Mouse (Mus musculus) urinary bladder, postnatal 14 days (tissue): Measurements from ENCODE around the gene Barx1.
A peak's percentile ranks its signal among the peaks of the same experiment; 100 is the strongest.

Experiments used
- DNase-seq: peaks from one replicate; pipeline ENCODE4 v3.0.0; 2021; ENCODE audit warnings: low spot score

Gene Barx1

GRCm38 (mm10) chr13:48660221-48660734, 2.5 kb upstream of the Barx1 start:
- DNase-seq = peak; percentile 9

DNA sequence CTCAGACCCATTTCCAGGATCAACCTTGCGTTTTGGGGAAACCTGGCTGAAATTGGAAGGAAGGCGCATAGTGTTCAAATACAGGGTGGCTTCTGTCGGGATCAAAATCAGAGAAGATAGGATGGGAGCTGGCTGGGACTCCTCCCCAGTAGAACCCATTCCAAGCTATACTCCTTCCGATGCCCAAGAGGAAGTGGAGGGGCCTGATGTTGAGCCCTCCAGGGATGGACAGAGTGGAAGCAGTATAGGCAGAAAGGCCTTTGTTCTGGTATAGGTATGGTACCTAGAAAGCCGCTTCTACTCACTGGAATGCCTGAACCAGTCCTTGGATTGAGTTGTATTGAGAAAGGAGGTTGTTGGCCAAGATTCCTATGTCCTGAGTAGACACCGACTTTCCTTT, 2.1 kb upstream of the Barx1 start:
- DNase-seq = no peak

DNA sequence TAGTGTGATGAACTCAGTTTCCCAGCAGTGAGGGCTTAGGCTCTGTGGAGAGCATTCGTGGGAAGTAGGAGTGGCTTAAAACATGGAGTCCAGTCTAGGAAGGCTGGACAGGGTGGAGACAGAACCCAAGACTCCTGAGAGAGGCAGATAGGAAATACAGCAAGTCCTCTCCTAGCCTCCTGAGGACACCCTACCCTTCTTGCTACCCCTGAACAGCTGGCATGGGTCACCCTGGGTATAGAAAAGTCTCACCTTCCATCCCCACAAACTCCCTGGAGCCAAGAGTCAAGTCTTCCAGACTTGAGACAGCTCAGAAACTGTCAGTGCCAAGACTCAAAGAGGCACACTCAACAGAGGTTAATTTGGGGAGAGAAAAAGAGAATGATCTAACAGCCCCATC, 1.2 kb upstream of the Barx1 start:
- DNase-seq = no peak

- DNase-seq = no peak
Observed at GRCm38 (mm10) chr13:48663211-48663987, 601 bp downstream of the Barx1 start.

- DNase-seq = no peak
Observed at GRCm38 (mm10) chr13:48663988-48664339, 1.2 kb downstream of the Barx1 start.

DNA sequence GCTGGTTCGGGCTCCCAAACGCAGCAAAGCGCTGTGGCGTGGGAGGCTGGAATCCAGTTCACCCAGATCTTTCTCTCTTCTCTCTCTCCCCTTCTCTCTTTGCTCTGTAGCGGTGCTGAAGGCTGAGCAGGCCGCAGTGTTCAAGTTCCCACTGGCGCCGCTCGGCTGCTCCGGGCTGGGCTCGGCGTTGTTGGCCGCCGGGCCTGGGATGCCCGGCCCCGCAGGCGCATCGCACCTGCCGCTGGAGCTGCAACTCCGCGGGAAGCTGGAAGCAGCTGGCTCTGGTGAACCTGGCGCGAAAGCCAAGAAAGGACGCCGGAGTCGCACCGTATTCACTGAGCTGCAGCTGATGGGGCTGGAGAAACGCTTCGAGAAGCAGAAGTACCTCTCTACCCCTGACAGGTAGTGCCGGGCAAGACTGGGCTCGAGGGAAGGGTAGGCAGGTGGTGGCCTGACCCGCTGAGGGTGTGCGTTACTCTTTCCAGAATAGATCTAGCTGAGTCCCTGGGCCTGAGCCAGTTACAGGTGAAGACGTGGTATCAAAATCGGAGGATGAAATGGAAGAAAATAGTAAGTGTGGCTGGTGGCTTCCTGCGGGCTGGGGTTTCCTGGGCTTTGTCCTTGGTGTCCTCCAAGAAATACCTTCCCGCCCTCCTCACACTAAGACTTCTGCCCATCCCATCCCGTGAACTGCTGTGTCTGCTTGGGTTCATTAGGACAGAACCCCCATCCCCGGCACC, 2.3 kb downstream of the Barx1 start:
- DNase-seq = no peak

- DNase-seq = no peak
Observed at GRCm38 (mm10) chr13:48665656-48666597, 3.1 kb downstream of the Barx1 start.

GRCm38 (mm10) chr13:48667461-48667860, 4.7 kb downstream of the Barx1 start:
- DNase-seq = no peak

DNA sequence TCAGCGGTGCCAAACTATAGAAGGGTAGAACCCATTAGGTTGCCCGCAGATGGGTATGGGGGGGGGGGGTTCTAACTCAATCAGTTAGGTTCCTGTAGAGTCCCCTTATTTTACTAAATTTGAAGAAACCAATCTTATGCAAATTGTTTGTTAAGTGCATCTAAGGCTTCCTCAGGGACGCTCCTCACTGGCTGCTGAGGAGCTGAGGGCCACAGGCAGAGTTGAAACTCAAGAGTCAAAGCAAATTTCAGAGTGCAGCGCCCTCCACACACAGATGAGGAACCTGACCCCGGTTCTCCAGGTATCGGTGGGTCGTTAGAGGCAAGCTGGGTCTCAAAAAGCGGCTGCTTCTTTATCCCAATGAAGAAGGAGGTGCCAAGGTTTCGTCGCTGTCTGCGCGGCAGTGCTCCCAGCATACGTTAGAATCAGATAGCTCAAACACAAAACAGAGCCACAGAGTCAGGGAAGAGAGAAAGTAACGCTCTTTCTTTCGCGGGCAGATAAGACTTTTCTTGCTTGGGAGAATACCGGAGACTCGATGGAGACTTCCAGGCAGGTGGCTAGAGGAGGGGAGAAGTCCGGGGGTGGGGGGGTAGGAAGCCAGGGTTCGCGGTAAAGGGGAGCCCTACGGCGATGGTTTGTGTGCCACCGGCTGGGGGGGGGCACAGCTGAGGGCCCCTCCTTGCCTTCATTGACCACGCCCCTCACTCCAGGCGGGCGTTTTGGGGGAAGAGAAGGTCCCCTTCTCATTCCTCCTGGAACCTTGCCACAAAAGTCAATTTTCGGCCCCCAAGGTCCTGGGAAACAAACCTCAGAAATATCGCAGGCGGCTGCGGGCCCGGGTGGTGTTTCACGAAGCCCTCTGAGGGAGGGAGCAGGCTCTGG, 5.5 kb downstream of the Barx1 start:
- DNase-seq = no peak

DNA sequence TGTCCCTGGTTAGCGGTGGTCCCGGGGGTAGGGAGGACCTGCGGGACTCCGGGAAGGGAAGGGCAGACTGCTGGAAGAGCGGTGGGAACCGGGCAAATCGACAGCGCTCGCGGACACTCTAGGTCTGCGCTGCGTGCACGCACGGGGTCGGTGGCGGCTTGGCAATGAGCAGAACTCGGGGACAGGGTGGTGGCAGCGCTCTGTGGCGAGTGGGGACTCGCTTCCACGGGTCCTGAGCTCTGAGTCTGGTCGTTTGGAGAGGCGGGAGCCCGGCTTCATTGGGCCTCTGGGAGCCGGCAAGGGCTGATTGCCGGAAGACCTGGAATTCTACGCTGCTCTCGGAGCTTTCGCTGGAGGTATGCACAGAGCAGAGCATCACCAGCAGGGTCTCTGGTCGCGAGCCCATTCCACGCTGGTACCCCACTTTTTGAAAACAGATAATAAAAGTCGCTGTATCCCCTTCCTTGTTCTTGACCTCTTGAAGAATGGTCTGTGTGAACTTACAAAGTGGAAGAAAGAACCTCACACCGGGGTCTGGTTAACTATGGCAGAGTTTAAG, 6.3 kb downstream of the Barx1 start:
- DNase-seq = no peak

DNA sequence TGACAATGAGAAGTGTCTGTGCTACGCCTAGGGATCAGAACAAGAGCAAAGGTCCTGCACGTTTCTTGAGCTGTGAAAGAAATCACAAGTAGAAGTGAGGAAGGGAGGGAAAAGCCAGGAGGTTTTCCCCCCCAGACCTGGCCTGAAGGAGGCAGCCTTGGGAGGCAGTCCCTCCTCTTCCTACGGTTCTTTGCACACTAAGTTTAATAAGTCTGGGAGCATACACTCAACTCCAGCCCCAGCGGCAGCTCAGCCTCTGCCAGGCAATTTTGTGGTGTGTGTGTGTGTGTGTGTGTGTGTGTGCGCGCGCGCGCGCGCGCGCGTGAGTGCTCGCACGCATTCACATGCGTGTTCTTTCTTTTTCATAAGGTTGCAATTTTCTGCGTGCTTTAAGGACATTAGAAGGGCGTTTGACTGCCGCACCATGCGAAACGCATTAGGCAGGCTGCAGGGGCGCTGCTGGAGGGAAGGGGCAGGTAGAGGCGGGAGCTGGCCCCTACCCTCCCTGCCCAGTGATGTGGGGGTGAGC, 9.6 kb downstream of the Barx1 start:
- no peak for DNase-seq

DNA sequence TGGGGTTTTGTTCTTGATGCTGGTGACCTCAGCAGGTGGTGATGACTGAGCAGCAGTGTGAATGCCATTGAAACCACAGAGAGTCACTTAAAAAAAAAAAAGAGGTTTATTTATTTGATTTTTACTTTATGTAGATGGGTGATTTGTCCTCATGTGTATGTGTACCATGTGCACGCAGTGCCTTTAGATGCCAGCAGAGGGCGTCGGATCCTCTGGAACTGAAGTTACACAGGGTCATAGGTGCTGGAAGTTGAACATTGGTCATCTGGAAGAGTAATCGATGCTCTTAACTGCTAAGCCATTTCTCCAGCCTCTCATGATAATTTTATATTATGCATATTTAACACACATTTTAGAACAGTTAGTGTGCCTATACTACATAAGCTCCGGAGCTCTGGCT, 11.8 kb downstream of the Barx1 start:
- DNase-seq = no peak

DNA sequence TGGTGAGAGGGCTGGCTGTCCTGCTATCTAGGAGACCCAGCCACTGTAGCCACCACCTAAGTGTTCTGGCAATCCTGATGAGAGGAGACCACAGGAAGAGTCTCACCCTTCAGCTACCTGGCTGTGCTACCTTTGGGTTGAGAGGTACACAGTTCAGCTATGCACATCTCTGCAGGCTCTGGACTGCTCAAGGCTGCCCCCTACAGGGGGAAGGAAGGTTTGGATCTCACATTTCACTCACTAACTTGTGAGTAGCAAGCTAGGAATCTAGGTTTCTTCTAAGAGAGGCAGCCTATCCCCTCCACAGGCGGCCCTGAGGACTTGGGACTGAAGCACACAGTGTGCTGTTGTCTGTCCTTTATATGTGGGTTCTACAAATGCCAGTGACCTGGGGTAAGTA, 16.6 kb downstream of the Barx1 start:
- no peak for DNase-seq

- DNase-seq = no peak
Observed at GRCm38 (mm10) chr13:48686666-48687065, 23.9 kb downstream of the Barx1 start.

DNA sequence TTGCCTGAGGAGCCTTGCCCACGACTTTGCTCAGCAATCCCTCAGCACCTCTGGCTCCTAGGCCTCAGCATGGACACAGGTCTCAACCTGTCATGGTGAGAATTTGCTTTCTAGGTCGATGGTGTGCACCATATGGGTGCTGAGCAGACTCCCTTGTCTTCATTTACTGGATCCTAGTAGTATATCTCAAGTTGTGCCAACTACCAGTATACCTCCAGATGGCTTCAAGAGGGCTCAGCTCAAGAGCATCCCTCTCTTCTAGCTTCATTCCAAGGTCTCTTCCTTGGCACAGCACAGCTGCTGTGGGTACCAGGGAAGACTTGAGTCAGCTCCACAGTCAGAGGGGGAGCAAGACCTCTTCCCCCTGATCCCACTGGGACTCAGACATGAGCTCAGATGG, 29.2 kb downstream of the Barx1 start:
- no peak for DNase-seq

DNA sequence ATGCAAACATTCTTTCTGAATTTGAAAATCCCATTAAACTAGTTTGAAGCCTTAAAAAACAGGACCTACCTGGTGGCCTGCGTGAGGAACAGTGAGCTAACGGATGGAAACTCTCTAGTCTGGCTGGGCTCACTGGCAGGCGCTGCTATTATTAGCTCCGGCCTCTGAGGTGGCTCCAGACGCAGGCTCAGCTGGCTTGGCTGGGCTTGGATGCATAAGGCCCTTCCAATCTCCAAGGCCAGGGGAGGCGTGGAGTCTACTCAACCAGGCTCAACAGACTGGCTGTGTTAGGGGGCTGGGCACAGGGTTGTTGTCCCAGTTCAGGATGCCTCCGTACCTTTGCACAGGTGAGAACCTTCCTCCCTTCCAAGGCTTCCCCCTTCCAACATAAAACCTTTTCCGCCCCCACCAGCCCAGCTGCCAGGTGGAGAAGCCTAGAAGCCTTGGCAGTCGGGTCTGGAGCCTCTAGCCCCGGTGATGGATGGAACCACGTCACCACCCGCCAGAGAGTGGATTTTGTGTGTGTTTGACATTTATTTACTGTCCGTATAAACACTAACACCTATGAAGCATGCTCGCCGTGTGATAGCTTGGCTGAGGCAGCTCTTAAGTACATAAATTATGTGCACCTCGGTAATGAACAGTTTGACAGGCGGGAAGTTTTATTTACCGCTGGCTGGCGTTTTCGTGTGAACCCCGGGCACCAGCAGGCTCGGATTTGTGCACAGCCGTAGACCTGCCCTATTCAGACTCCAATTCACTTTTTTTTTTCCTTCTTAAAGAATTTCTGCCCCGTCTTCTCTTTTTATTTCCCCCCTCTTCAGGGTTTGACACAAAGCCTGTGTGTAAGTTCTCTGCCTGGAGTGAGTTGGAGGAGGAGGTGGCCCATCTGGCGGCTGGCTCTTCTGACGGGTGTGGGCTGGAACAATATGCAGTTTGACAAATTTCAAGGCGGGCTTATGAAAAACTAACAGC, 31.6 kb downstream of the Barx1 start:
- peak; percentile 46 for DNase-seq

- DNase-seq = no peak
Observed at GRCm38 (mm10) chr13:48706385-48706951, 43.7 kb downstream of the Barx1 start.

- no peak for DNase-seq
Observed at GRCm38 (mm10) chr13:48712675-48713074, 49.9 kb downstream of the Barx1 start.

- DNase-seq = no peak
Observed at GRCm38 (mm10) chr13:48716075-48716474, 53.3 kb downstream of the Barx1 start.
